Mouse (Mus musculus) monocyte, adult 5-6 weeks (primary cell): ENCODE results near the gene Hs3st1. TPM values are rescaled to one million over a fixed set of nuclear protein-coding genes. Genes with fewer than 3 reads are reported as not detected.
"Not testable (repeated sequence)": the region's sequence is repeated elsewhere in the genome, so short reads cannot be mapped to it uniquely, and the experiment has no call there.

Experiments
- ATAC-seq: fragments of 153-309, 156-312 bp; replicated peaks from 2 replicates; pipeline ENCODE4 v1.8.0; 2017; ENCODE audit warnings: mild to moderate bottlenecking; ENCODE audit not compliant: low TSS enrichment, insufficient number of reproducible peaks, severe bottlenecking, poor library complexity, low FRiP score
- total RNA-seq: library from RNA; stranded (forward); fragments of 200-1000, 200-491, 200-594 nt; gene quantifications from 3 replicates; pipeline ENCODE4 v1.2.3, GENCODE M21; 2017

The Hs3st1 gene
- 1.6 to 5.0 TPM (median 4.6 TPM) in 3 replicates for total RNA-seq

DNA sequence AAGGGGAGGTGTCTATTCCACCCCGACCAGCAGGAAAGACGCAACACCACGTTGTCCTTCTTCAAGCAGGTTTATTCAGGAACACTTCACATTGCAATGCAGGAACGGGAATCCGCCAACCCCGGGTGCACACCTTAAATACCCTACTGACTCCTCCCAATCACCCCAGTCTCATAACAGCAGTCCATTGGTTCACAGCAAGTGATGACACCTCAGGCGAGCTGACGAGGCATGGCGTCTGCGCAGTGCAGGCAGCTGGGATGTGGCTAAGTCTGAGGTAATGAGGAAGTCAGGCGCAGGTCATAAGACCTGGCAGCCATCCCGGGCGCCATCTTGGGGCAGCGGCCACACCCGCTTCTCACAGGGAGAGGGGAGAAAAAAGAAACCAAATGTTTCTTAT lies at the start of gene Hs3st1:
Hs3st1 (minus strand) TSS at position 101 of the 400 bp plus-strand sequence.
- not testable (repeated sequence) for ATAC-seq

DNA sequence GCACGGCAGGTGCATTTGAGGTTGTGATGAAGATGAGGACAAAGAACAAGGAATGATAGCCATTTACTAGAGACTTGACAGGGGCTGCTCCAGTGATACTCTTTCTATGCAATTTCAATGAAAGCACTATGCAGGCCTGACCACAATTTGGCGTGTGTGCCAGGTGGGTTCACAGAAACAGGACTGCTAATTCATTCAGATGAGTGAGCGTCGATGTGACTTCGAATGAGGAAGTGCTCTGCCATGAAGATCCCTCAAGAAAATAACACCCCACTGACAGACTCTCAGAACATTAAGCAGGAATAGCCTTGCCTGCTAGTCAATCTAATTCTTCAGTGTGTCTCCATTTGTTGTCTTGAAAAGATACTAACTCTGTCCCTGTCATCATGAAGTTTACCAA lies 49.4 kb upstream of the Hs3st1 start:
- ATAC-seq = no peak

DNA sequence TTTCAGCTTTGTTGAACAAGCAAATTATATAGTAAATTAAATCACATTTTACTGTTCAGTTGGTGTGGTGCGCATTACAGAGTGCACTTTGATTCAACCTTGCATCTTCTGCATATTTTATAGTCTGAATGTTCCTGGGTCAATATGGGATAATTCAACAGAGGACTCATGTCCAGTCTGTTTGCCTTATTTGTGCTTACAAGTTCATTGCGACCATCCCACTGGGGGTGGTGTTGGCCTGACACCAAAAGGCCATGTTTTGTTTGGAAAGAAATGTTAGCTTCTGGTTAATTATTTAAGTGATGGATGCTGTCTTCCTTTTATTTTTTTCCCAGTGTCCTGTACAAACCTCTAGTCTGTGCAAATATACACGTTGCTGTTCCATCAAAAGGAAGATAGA lies 48.7 kb upstream of the Hs3st1 start:
- ATAC-seq = no peak

DNA sequence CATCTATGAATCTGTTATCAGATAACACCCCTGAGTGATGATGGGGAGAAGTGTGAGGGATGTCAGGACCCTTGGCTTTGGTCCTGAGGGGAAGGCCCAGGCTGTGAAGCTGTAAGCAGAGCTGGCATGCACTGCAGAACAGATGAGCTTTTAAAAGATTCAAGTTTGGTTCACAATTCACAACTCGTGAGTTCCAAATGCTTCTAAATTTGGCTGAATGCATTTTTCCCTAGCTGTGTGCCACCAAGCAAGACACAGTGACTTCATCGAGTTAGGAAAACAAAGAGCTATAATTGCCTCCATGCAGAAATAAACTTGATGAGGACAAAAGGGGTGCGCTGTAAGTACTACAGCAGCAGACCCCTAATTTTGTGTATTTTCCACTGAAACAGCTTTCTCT lies 48.2 kb upstream of the Hs3st1 start:
- ATAC-seq = no peak

DNA sequence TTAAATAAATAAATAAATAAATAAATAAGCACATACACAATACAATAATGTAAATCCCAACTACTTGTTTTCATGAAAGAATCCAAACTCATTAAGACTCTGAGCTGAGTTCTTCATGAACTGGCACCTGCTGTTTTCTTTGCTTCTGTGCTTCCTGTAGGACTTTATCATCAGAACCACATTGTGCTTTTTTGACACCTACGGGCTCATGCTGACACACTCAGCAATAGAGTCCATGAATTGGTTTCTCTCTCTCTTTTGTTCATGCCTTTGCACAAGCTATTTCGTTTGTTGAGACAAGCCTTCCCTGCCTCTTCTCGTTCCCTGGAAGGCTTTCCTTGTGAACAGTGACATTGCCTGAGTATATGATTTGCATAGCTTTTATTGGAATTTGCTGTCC lies 46.8 kb upstream of the Hs3st1 start:
- ATAC-seq = no peak

DNA sequence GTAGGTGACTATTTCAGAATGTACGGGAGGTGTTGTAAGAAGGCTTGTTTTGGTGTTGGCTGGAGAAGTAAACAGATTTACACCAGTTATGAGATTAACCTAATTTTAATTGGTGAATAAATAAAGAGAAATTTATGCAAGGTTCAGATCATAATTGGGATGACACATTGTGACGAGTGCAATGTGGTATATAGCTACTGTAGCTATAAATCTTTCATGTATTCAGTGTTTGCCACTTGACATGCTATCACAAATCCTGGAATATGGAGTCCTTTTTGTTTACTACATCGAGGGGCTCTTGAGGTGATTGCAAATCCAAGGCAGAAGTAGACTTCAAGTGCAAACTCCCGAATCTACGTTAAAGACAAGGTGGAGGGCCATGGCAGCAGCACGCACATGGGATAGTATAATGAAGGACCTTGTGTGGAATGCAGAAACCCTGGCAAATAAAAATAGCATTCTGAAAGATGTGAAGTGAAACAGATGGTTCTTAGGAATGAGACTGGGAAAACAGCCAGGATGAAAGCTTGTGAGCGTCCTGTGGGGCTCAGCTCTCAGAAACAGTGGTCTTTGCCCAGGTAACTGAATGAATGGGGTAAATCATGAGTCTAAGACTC lies 21.9 kb upstream of the Hs3st1 start:
- ATAC-seq = no peak

DNA sequence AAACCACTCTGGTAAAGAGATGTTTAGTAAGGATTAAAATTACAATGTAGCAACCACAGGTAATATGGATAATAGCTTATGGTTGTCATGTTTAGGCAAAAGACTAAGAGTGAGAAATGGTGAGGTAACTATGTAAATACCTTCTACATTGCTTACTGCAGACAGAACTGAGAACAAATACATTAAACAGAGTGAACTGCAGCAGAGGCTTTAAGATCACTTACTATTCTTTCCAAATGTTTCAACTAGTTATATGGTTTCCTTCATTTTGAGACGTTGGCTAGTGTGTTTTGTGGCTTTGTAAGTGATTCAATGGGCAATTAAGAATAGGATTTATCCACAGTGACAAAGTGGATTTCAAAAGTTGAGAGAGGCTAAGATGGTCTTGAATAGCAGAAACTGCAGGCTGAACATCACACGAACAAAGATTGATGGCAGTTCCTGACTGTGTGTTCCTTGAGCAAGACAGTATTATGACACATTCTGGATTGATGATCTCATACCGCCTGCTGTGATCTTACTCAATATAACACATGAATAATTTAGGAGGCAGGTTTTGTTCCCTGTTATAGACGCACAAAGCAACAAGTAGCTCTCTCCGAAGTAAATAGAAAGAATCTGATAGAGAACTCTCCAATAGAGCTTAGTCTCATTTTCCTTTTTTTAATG lies 16.5 kb upstream of the Hs3st1 start:
- ATAC-seq = no peak

DNA sequence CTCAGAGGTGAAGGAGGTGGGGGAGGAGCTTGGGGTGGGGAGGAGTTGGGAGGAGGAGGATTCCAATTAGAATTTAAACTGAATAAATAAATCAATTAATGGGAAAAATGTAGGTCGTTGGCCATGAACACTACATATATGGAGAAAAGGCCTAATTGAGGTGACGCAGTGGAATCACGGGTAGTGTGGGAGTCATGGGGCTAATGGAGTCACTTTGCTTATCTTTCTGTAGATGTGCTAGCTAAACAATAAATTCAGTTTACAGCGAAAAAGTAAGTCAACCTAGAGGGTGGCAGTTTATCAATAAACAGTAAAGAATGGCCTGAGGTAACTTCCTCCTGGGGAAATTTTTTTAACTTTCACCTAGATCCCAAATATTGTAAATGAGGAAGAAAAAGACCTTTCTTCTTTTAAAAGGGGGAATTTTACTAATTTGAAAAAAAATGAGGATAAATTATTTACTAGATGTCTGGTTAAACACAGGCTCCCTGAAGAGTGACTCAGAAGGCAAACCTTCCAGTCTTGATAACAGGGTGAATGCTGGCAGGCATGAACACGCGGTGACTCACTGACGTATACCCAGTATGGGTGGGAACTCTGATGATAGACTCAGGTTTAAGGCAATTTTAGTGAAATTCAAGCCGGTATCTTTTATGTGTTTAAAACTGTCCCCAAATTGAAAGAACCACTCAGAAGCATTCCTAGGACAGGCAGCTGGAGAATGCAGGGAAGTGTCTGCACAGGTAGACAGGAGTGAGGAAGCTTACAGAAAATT lies 6.6 kb upstream of the Hs3st1 start:
- no peak for ATAC-seq

DNA sequence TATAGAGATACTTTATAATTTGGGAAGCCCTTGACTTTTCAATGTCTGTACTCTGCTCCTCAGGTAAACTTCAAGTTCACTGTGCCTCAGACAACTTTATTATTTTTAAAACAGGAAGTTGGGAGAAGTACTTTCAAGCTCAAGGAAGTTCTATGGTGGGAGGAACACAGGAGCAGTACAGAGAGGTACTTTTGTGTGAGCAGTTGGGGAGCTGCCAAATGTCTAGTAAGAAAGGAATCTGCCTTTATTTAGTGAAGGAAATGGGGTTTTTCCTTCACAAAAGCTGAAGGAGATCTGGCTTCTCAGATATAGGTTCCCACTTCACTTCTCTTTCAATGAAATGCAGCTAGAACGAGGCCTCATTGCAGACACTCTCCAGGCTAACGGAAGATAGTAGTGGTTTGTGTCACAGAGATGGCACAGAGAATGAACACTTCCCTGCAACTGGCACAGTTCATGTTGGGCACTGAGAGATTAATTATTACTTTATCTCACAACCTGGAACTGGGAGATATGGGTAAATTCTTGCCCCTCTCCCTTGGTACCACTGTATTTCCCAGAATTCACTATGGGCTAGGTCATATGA lies 3.7 kb upstream of the Hs3st1 start:
- no peak for ATAC-seq

DNA sequence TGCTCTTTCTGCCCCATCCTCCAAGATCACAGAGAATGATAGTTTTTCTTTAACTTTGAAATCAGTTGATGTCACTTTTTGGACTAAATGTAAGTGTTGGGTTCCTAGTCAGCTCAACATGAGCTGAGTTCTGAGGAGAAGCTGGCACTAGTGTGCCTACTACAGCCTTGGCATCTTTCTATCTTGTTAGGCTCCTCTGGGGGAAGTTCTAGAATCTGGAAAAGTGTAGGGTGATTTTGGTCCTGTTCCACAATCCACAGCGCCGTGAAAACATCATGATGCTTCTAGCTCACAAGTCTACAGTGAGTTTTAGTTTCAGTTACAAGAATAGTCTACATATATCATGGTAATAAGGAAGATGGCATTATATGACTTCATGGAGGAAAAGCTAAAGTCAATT lies 18.4 kb downstream of the Hs3st1 start:
- ATAC-seq = no peak

DNA sequence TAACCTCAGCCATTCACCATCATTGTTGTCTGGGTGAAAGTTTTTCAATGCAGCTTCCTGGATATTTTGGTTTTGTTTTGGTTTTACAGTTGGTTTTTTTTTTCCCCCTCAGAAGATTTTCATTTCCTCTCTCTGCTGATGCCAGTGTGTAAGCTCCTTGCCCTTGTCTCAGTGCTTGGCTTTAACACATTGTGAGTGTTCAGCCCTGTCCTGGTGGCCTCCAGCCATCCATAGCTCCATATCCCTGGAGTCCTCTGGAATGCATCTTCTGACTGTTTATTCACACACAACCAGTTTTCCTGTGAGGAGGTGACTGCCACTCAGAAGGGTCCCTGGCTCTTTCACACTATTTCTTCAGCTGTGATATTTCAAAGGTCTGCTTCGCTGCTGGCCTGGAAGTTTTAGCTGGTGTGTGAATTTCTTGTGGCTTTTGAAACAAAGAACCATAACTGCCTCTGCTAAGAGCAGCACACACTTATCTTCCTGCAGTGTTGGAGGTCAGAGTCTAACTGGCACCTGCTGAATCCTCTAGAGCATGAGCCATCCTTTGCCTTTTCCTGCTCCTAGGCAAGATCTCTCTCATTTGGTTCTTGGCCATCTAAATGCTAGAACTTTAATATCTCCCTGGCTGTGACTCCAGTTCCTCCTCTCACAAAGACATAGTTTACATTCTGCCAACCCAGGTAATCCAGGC lies 21.4 kb downstream of the Hs3st1 start:
- ATAC-seq = no peak

DNA sequence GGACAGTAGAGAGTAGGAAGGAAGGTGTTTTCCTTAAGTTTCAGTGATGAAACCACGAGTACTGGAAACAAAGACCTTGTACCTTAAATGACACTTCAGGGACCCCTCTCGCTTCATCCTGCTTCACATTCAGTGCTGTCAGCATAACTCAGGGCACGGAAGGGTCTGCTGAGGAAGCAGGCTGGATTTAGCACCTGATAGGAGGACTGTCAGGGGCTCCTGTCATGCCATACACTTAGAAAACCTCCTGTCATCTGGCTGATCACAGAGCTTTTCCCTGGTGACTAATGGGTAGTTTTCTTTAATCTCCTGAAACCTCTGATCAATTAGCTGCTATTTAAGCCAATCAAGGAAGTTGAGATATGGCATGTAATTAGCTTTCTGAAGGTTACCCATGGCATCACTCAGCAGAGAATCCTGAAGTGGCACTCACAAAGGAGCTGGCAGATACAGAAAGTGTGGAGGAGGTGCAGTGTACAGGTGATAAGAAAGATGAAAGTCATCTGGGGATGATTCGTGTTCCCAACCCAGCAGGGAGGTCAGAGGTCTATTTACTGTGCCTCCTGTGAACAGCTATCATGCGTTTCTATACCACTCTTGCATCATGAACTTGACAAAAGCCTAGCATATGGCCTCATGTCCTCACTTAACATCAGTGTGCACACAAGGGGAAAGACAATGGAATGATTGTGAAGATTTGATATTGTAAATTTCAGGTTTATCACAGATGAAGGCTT lies 22.1 kb downstream of the Hs3st1 start:
- no peak for ATAC-seq

DNA sequence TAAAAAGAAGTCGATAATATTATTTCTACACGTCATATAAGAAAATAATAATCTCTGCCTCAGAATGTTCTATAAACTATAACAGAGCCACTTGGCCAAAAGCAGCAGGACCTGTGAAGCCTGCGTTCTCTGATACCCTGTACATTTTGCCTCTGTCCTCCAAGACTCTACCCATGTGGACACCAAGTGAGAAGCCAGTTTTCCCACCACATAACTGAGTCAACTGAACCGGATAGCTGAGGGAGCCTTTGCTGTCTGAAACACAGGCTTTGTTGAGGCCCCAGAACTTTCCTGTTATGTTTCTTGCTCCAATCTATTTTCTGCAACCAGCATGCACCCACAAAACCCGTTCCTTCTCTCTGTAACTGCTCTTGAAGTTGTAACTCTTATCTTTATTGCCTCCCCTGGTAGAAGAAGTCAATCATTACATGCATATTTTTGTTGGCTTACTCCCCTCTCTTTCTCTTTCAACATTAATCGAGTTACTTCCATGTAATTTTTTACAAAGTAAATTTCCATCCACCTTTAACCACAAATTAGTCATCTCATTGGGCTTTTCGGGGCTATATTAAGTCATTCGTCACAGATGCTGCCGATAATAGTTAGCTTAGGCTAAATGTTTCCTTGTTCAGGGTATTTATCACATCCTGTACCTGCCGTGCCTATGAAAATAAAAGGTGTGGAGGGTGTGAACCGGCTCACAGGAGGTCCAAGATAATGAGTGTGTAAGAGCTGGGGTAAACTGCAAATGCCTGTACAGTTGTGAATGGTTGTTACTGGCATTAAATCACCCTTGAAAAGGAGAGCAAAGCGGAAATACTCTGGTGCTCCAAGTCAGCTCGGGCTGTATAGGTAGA lies 39.4 kb downstream of the Hs3st1 start:
- no peak for ATAC-seq

DNA sequence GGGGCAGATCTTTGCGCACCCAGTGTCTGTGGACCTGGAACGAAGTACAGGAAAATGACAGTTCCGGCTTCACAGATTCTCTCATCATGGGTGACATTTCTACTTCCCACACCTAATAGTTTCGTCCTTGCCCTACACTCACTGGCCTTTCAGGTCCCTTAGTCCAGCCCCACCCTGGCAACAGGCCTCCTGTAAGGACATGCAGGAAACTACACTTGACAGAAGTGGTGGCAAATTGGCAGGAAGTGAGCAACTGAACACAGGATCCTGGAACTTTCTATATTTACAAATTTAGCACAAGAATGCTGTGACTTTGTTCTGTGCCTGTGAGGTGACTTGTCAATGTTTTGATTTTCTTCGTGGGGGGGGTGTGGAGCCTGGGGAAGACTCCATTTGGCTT lies 40.1 kb downstream of the Hs3st1 start:
- no peak for ATAC-seq

DNA sequence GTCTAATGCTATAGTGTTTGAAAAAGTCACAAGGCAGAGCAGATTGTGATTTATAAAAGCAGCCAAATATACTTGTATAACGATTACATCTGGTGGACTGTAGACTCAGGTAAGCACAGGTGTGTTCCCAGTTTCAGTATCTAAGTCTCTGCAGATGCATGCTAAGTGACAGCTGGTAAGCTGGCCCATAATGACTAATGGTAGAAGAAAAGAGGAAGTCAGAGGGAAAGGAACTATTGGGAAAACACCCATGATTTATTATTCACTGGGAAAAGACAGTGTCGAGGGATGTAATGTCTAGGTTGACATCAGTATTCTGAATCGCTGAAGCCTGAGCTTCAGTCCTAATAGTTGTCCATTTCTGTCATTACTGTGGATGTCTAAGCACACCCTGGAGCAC lies 49.7 kb downstream of the Hs3st1 start:
- ATAC-seq = no peak

DNA sequence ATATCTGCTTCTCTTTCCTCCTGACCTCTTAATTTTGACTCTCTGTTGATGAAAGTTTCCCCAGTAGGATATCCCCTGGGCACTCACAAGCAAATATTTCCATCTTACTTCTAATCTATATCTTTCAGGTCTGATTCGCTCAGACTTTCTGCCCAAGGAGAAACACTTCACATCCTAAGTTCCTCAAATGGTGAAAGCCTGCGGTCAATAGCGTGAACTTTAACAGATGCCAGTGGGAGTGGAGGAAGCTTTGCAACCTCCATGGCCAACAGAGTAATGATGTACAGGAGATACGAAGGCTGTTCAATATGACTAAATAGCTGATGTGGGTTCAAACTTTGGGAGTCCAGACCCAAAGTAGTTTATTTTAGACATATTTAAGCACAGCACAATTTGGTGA lies 94.4 kb downstream of the Hs3st1 start:
- ATAC-seq = no peak

DNA sequence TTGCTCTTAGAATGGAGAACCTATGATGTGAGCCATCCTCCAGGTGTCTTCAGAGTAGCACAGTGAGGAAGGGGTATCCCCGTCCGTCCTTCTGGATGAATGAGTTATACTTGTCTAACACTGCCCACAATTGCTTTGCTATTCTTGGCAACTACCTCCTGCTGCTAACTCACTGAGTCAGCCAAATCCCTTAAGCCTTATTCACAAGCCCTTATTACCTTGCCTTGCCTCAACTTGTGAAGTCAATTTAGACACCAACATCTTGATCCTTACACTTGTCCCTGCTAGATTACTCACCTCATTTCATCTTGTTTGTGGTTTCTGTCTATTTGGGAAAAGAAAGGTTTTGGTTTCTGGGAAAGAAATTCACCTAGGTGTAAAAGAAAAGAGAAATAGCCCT lies 95.9 kb downstream of the Hs3st1 start:
- no peak for ATAC-seq
